9 mouse cellular contexts compared by ENCODE assay signal in genomic region chr7:99797911-99798647, GRCm38 (mm10). TPM values are rescaled to one million over a fixed set of nuclear protein-coding genes. Genes with fewer than 3 reads are reported as not detected.
DNase-seq lines count a peak whose midpoint lies in the region; ATAC-seq and TF ChIP-seq lines count a peak whose summit lies in the region.
"Had no signal": no experiment of that assay in that cellular context is flagged by ENCODE, and none has a peak within 500 bp of the region (broad histone marks: within the 10 kb centered on the region; RNA-seq: fewer than 3 reads in every experiment).

No protein-coding gene starts in this region.

- no peaks in the 10 kb centered on the region for H3K4me1 ChIP-seq in forebrain, embryonic 11.5 days (replicated peaks; ENCODE audit: control insufficient read depth, insufficient read depth, low read length)
- H3K4me1 ChIP-seq in intestine, postnatal 0 days (replicated peaks; ENCODE audit: control insufficient read depth, insufficient read depth, low read length): no peaks in the 10 kb centered on the region
- H3K4me1 ChIP-seq in liver, embryonic 12.5 days: peaks cover 32% of the 10 kb centered on the region
- peaks cover 21% of the 10 kb centered on the region for H3K4me1 ChIP-seq in neural tube, embryonic 15.5 days

- H3K9ac ChIP-seq in forebrain, embryonic 11.5 days (ENCODE audit: low read length): no peak overlapping the region
- H3K9ac ChIP-seq in intestine, postnatal 0 days (ENCODE audit: low read depth, low read length): no peak overlapping the region
- no peak overlapping the region for H3K9ac ChIP-seq in liver, embryonic 12.5 days
- H3K9ac ChIP-seq in neural tube, embryonic 15.5 days (replicated peaks): no peak overlapping the region
- H3K9ac ChIP-seq: heart, embryonic 15.5 days had no signal

- peak; percentile 62 for DNase-seq in urinary bladder, postnatal 25 days (ENCODE audit: low spot score)
- DNase-seq in urinary bladder, postnatal 36 days (ENCODE audit: low spot score in 2 of 2): no peak
- peak; percentile 73 for DNase-seq in brain, embryonic 18.5 days (ENCODE audit: low read depth, low spot score)
- DNase-seq in forebrain, embryonic 11.5 days (ENCODE audit: low spot score): peak; percentile 54
- no peak for DNase-seq in ovary, postnatal 36 days (ENCODE audit: low spot score)

- H3K9me3 ChIP-seq in forebrain, embryonic 11.5 days (ENCODE audit: control insufficient read depth, low read length): no peaks in the 10 kb centered on the region
- no peaks in the 10 kb centered on the region for H3K9me3 ChIP-seq in intestine, postnatal 0 days (ENCODE audit: control insufficient read depth)
- no peaks in the 10 kb centered on the region for H3K9me3 ChIP-seq in liver, embryonic 12.5 days (replicated peaks)
- H3K9me3 ChIP-seq in neural tube, embryonic 15.5 days (replicated peaks): no peaks in the 10 kb centered on the region
- H3K9me3 ChIP-seq: heart, embryonic 15.5 days had no signal

- no peak overlapping the region for H3K4me3 ChIP-seq in forebrain, embryonic 11.5 days (ENCODE audit: low read depth, low read length)
- H3K4me3 ChIP-seq in intestine, postnatal 0 days (ENCODE audit: low read depth, low read length): no peak overlapping the region
- no peak overlapping the region for H3K4me3 ChIP-seq in liver, embryonic 12.5 days
- no peak overlapping the region for H3K4me3 ChIP-seq in neural tube, embryonic 15.5 days (replicated peaks)
- H3K4me3 ChIP-seq: heart, embryonic 15.5 days had no signal

- no peak for ATAC-seq in forebrain, embryonic 11.5 days (replicated peaks; ENCODE audit: low FRiP score)
- ATAC-seq in intestine, postnatal 0 days: no peak
- ATAC-seq in liver, embryonic 12.5 days: peak; percentile 55; the same call in 1 of the 2 replicates
- 0 out of 2 replicates have a peak, but pooled peaks have one; percentile 68 for ATAC-seq in neural tube, embryonic 15.5 days (ENCODE audit: low FRiP score)

- no peaks in the 10 kb centered on the region for H3K36me3 ChIP-seq in forebrain, embryonic 11.5 days (ENCODE audit: control insufficient read depth, insufficient read depth, low read length)
- no peaks in the 10 kb centered on the region for H3K36me3 ChIP-seq in intestine, postnatal 0 days (ENCODE audit: control insufficient read depth, insufficient read depth)
- H3K36me3 ChIP-seq in liver, embryonic 12.5 days: no peaks in the 10 kb centered on the region
- no peaks in the 10 kb centered on the region for H3K36me3 ChIP-seq in neural tube, embryonic 15.5 days
- H3K36me3 ChIP-seq: heart, embryonic 15.5 days had no signal

- H3K27ac ChIP-seq in forebrain, embryonic 11.5 days (ENCODE audit: low read depth, low read length): no peak overlapping the region
- H3K27ac ChIP-seq in intestine, postnatal 0 days (ENCODE audit: low read depth, low read length): no peak overlapping the region
- H3K27ac ChIP-seq in liver, embryonic 12.5 days: no peak overlapping the region
- no peak overlapping the region for H3K27ac ChIP-seq in neural tube, embryonic 15.5 days (replicated peaks)
- H3K27ac ChIP-seq: heart, embryonic 15.5 days had no signal

- 34% methylated on average over 6 of the region's 6 CpGs for WGBS in forebrain, embryonic 11.5 days
- 35% methylated on average over 6 of the region's 6 CpGs for WGBS in intestine, postnatal 0 days
- 33% methylated on average over 6 of the region's 6 CpGs for WGBS in liver, embryonic 12.5 days (ENCODE audit: insufficient replicate concordance)
- 32% methylated on average over 6 of the region's 6 CpGs for WGBS in neural tube, embryonic 15.5 days

- peak; percentile 88 for TF ChIP-seq CTCF in intestine, postnatal 0 days (IDR thresholded peaks at IDR 0.05; ENCODE audit: low read depth)

- H3K27me3 ChIP-seq in forebrain, embryonic 11.5 days (ENCODE audit: control insufficient read depth, insufficient read depth, low read length): peaks cover 2% of the 10 kb centered on the region; the same call in 1 of the 2 replicates
- peaks cover 7% of the 10 kb centered on the region; the same call in 1 of the 2 replicates for H3K27me3 ChIP-seq in intestine, postnatal 0 days (replicated peaks; ENCODE audit: control insufficient read depth, insufficient read depth, low read length)
- peaks cover 66% of the 10 kb centered on the region for H3K27me3 ChIP-seq in liver, embryonic 12.5 days (replicated peaks)
- no peaks in the 10 kb centered on the region for H3K27me3 ChIP-seq in neural tube, embryonic 15.5 days (replicated peaks)

- no peak overlapping the region for H3K4me2 ChIP-seq in forebrain, embryonic 11.5 days (ENCODE audit: low read depth, low read length, severe bottlenecking)
- no peak overlapping the region for H3K4me2 ChIP-seq in intestine, postnatal 0 days (replicated peaks; ENCODE audit: low read depth)
- no peak overlapping the region for H3K4me2 ChIP-seq in liver, embryonic 12.5 days
- H3K4me2 ChIP-seq in neural tube, embryonic 15.5 days: no peak overlapping the region
- H3K4me2 ChIP-seq: heart, embryonic 15.5 days had no signal

RNA-seq across cellular contexts. Expression of gene Neu3, which starts 30.1 kb away (rescaled TPM):
- polyA plus RNA-seq in forebrain, embryonic 11.5 days (2014; fragmentation: Nextera tagmentation; extraction: Ambion mirVana): 1.2 and 2.3 TPM in 2 replicates
- polyA plus RNA-seq in intestine, postnatal 0 days (2015; fragmentation: Nextera tagmentation; extraction: Ambion mirVana): 2.5 TPM in 2 replicates
- 6.2 and 6.4 TPM in 2 replicates for polyA plus RNA-seq in liver, embryonic 12.5 days (2016; fragmentation: Nextera tagmentation; extraction: Ambion mirVana)
- 2.4 and 3.6 TPM in 2 replicates for polyA plus RNA-seq in neural tube, embryonic 15.5 days (2015; fragmentation: Nextera tagmentation; extraction: Ambion mirVana)

RNA-seq across cellular contexts. Expression of gene Olfr521, which starts 34.8 kb away (rescaled TPM):
- polyA plus RNA-seq in forebrain, embryonic 11.5 days (2014; fragmentation: Nextera tagmentation; extraction: Ambion mirVana): not detected in 2 replicates
- polyA plus RNA-seq in intestine, postnatal 0 days (2015; fragmentation: Nextera tagmentation; extraction: Ambion mirVana): not detected in 2 replicates
- not detected in 2 replicates for polyA plus RNA-seq in liver, embryonic 12.5 days (2016; fragmentation: Nextera tagmentation; extraction: Ambion mirVana)
- not detected in 2 replicates for polyA plus RNA-seq in neural tube, embryonic 15.5 days (2015; fragmentation: Nextera tagmentation; extraction: Ambion mirVana)
- polyA plus RNA-seq: heart, embryonic 15.5 days had no signal

Comparison
In these comparisons a context has a peak if more than half of its experiments do, and no peak if none do; other contexts are left out.
1. DNase-seq: peak in urinary bladder, postnatal 25 days (single experiment), brain, embryonic 18.5 days (single experiment) and forebrain, embryonic 11.5 days (single experiment); none in urinary bladder, postnatal 36 days (0 of 2) and ovary, postnatal 36 days (single experiment).
2. ATAC-seq: peak in liver, embryonic 12.5 days (single experiment) and neural tube, embryonic 15.5 days (single experiment); none in forebrain, embryonic 11.5 days (single experiment) and intestine, postnatal 0 days (single experiment).